Mouse (Mus musculus): ENCODE results near the gene Ngdn. TPM values are rescaled to one million over a fixed set of nuclear protein-coding genes. Genes with fewer than 3 reads are reported as not detected.

Gene Ngdn
- polyA plus RNA-seq, 1 experiment from 2014 or later = 44.9 TPM

- H3K9me3 ChIP-seq (ENCODE audit: control insufficient read depth, low read length) = no peaks in the 10 kb centered on the region
- H3K9ac ChIP-seq (replicated peaks; ENCODE audit: low read depth, low read length) = no peak overlapping the region
- H3K36me3 ChIP-seq (ENCODE audit: control insufficient read depth, insufficient read depth, low read length) = peaks cover 26% of the 10 kb centered on the region
- WGBS = 76% methylated on average over 5 of the region's 5 CpGs
- no peaks in the 10 kb centered on the region for H3K27me3 ChIP-seq (ENCODE audit: control insufficient read depth, insufficient read depth, low read length)
- H3K4me3 ChIP-seq (ENCODE audit: low read depth, low read length) = no peak overlapping the region
- peaks cover 37% of the 10 kb centered on the region for H3K4me1 ChIP-seq (ENCODE audit: control insufficient read depth, insufficient read depth, low read length)
- no peak for ATAC-seq (ENCODE audit: low read depth)
- H3K4me2 ChIP-seq (ENCODE audit: low read depth, low read length) = peak overlapping the region; percentile 8; the same call in 1 of the 2 replicates
- H3K27ac ChIP-seq (ENCODE audit: low read depth, low read length) = peak overlapping the region; percentile 39
Observed at GRCm38 (mm10) chr14:55059931-55060330, 44.7 kb downstream of the Ngdn start.

- no peak for ATAC-seq (ENCODE audit: low read depth)
- Histone ChIP-seq H3K4me3 (ENCODE audit: low read depth, low read length) (no peak overlapping the region), H3K27me3 (ENCODE audit: control insufficient read depth, insufficient read depth, low read length) (no peaks in the 10 kb centered on the region), H3K36me3 (ENCODE audit: control insufficient read depth, insufficient read depth, low read length) (peaks cover 42% of the 10 kb centered on the region), H3K9me3 (ENCODE audit: control insufficient read depth, low read length) (no peaks in the 10 kb centered on the region), H3K27ac (ENCODE audit: low read depth, low read length) (no peak overlapping the region), H3K4me1 (ENCODE audit: control insufficient read depth, insufficient read depth, low read length) (peaks cover 31% of the 10 kb centered on the region), H3K9ac (replicated peaks; ENCODE audit: low read depth, low read length) (no peak overlapping the region), H3K4me2 (ENCODE audit: low read depth, low read length) (no peak overlapping the region)
- WGBS = 39% methylated on average over 7 of the region's 7 CpGs
Observed at GRCm38 (mm10) chr14:55061845-55062244, 46.6 kb downstream of the Ngdn start.

DNA sequence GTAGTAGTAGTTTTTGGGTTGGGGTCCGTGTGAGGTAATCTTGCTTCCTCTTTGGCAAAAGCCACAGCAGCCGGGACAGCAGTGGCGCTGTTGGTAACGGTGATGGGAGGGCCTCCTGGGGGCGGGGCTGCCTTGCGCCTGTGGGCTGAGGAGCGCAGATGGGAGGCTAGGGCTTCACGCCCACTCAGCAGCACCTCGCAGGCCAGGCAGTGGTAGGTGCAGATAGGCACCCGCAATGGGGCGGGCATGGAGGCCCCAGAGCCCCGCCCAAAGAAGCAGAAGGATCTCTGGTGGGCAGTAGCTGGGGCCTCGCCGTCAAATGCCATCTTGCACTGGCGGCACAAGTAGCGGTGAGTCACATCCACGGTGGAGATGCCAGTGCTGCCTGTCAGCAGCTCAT lies 47.4 kb downstream of the Ngdn start:
- ATAC-seq (ENCODE audit: low read depth) = peak; percentile 49; the same call in 1 of the 2 replicates
- peaks cover 46% of the 10 kb centered on the region for H3K36me3 ChIP-seq (ENCODE audit: control insufficient read depth, insufficient read depth, low read length)
- 0 out of 2 replicates have a peak overlapping the region, but pooled peaks have one; percentile 1 for H3K9ac ChIP-seq (replicated peaks; ENCODE audit: low read depth, low read length)
- no peaks in the 10 kb centered on the region for H3K27me3 ChIP-seq (ENCODE audit: control insufficient read depth, insufficient read depth, low read length)
- H3K27ac ChIP-seq (ENCODE audit: low read depth, low read length) = no peak overlapping the region
- 10% methylated on average over 17 of the region's 17 CpGs for WGBS
- H3K9me3 ChIP-seq (ENCODE audit: control insufficient read depth, low read length) = no peaks in the 10 kb centered on the region
- no peak overlapping the region for H3K4me3 ChIP-seq (ENCODE audit: low read depth, low read length)
- peak overlapping the region; percentile 21 for H3K4me2 ChIP-seq (ENCODE audit: low read depth, low read length)
- peaks cover 26% of the 10 kb centered on the region for H3K4me1 ChIP-seq (ENCODE audit: control insufficient read depth, insufficient read depth, low read length)

GRCm38 (mm10) chr14:55063117-55063516 lies 47.9 kb downstream of the Ngdn start:
- 68% methylated on average over 5 of the region's 5 CpGs for WGBS
- Histone ChIP-seq H3K4me3 (ENCODE audit: low read depth, low read length) (no peak overlapping the region), H3K27me3 (ENCODE audit: control insufficient read depth, insufficient read depth, low read length) (no peaks in the 10 kb centered on the region), H3K9ac (replicated peaks; ENCODE audit: low read depth, low read length) (0 out of 2 replicates have a peak overlapping the region, but pooled peaks have one; percentile 1), H3K4me1 (ENCODE audit: control insufficient read depth, insufficient read depth, low read length) (peaks cover 26% of the 10 kb centered on the region), H3K4me2 (ENCODE audit: low read depth, low read length) (peak overlapping the region; percentile 21; the same call in 1 of the 2 replicates), H3K36me3 (ENCODE audit: control insufficient read depth, insufficient read depth, low read length) (peaks cover 51% of the 10 kb centered on the region), H3K27ac (ENCODE audit: low read depth, low read length) (no peak overlapping the region), H3K9me3 (ENCODE audit: control insufficient read depth, low read length) (no peaks in the 10 kb centered on the region)
- ATAC-seq (ENCODE audit: low read depth) = no peak

DNA sequence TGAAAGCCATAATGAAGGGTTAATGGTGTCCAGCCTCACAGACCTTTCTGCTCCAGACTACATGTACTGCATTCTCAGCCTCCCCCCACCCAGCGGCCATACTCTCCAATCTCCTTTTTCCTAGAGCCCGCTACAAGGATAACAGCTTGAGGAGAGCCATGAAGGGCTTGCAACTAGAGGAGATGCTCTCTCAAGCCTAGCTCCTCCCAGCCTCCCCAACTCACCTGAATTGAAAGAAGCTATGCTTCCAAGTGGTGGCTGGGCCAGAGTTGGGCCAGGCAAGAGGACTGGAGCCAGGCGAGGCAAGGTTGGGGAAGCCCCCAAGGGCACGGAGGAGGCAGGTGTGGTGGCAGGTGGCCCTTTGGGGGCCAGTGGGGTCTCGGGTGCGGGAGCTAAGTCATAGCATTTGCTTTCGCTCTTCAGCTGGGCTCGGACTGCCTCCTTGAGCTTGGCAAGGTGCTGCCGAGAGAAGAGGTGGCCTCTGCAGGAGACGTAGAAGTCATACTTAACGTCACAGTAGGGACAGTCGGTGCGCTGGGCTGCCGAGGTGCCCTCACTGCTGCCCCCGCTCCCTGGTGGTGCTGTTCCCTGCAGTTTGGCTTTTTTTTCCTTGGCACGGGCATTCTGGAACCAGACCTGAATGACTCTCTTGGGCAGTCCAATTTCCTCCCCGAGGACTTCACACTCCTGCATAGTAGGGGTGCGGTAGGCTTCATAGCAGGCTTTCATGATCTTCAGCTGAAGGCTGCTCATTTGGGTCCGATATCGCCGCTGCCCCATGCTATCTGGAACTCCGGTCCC lies 48.5 kb downstream of the Ngdn start:
- Histone ChIP-seq H3K4me2 (ENCODE audit: low read depth, low read length) (no peak overlapping the region), H3K27me3 (ENCODE audit: control insufficient read depth, insufficient read depth, low read length) (no peaks in the 10 kb centered on the region), H3K4me3 (ENCODE audit: low read depth, low read length) (no peak overlapping the region), H3K9me3 (ENCODE audit: control insufficient read depth, low read length) (no peaks in the 10 kb centered on the region), H3K9ac (replicated peaks; ENCODE audit: low read depth, low read length) (no peak overlapping the region), H3K36me3 (ENCODE audit: control insufficient read depth, insufficient read depth, low read length) (peaks cover 56% of the 10 kb centered on the region), H3K4me1 (ENCODE audit: control insufficient read depth, insufficient read depth, low read length) (peaks cover 26% of the 10 kb centered on the region), H3K27ac (ENCODE audit: low read depth, low read length) (no peak overlapping the region)
- no peak for ATAC-seq (ENCODE audit: low read depth)
- 88% methylated on average over 22 of the region's 22 CpGs for whole genome bisulfite sequencing

DNA sequence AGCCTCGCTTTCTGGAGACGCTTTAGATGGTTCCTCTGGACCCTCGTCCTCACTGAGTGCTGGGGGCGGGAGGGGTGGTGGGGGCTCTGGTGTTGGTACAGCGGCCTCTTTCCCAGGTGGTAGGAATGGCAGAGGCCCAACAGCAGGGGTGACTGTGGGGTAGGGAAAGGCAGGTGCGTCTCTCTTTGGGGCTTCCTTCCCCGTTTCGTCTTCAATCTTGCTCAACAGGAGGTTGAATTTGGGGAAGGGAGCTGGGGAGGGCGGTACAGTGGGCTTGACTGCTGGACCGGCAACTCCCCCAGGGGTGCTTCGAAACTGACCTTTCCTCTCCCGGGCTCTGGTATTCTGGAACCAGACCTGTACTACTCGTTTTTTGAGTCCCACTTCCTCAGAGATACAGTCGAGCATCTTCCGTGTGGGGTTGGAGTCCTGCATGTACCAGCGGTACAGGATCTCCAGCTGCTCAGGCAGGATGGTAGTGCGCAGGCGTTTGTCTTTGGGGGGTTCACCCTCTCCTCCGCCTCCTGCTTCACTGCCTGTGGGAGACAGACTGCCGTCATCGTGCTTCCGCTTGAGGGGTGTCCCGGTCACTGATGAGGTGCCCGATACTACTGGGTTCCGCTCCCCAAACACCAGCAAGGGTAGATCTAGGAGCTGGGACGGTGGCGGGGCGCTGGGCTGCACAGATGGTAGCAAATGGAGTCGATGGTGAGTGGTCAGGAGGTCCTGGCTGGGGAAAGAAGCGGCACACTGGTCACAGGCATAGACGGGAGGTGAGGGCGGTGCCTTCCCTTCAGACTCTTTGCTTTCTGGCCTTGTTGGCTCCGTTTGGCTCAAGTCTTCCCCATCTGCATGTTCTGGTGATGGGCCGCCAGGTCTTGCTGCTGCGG lies 49.5 kb downstream of the Ngdn start:
- no peak overlapping the region for H3K9ac ChIP-seq (replicated peaks; ENCODE audit: low read depth, low read length)
- H3K27ac ChIP-seq (ENCODE audit: low read depth, low read length) = no peak overlapping the region
- no peak overlapping the region for H3K4me2 ChIP-seq (ENCODE audit: low read depth, low read length)
- no peaks in the 10 kb centered on the region for H3K9me3 ChIP-seq (ENCODE audit: control insufficient read depth, low read length)
- 81% methylated on average over 35 of the region's 35 CpGs for WGBS
- no peaks in the 10 kb centered on the region for H3K27me3 ChIP-seq (ENCODE audit: control insufficient read depth, insufficient read depth, low read length)
- H3K4me3 ChIP-seq (ENCODE audit: low read depth, low read length) = no peak overlapping the region
- no peak for ATAC-seq (ENCODE audit: low read depth)
- peaks cover 25% of the 10 kb centered on the region for H3K4me1 ChIP-seq (ENCODE audit: control insufficient read depth, insufficient read depth, low read length)
- H3K36me3 ChIP-seq (ENCODE audit: control insufficient read depth, insufficient read depth, low read length) = peaks cover 62% of the 10 kb centered on the region

GRCm38 (mm10) chr14:55065391-55065790 lies 50.1 kb downstream of the Ngdn start:
- H3K4me3 ChIP-seq (ENCODE audit: low read depth, low read length) = no peak overlapping the region
- no peaks in the 10 kb centered on the region for H3K27me3 ChIP-seq (ENCODE audit: control insufficient read depth, insufficient read depth, low read length)
- H3K4me1 ChIP-seq (ENCODE audit: control insufficient read depth, insufficient read depth, low read length) = peaks cover 23% of the 10 kb centered on the region
- no peak overlapping the region for H3K9ac ChIP-seq (replicated peaks; ENCODE audit: low read depth, low read length)
- H3K4me2 ChIP-seq (ENCODE audit: low read depth, low read length) = no peak overlapping the region
- 91% methylated on average over 13 of the region's 13 CpGs for WGBS
- H3K36me3 ChIP-seq (ENCODE audit: control insufficient read depth, insufficient read depth, low read length) = peaks cover 69% of the 10 kb centered on the region
- H3K9me3 ChIP-seq (ENCODE audit: control insufficient read depth, low read length) = no peaks in the 10 kb centered on the region
- no peak overlapping the region for H3K27ac ChIP-seq (ENCODE audit: low read depth, low read length)
- no peak for ATAC-seq (ENCODE audit: low read depth)

GRCm38 (mm10) chr14:55066042-55066441 lies 50.8 kb downstream of the Ngdn start:
- Histone ChIP-seq H3K9ac (replicated peaks; ENCODE audit: low read depth, low read length) (no peak overlapping the region), H3K27me3 (ENCODE audit: control insufficient read depth, insufficient read depth, low read length) (no peaks in the 10 kb centered on the region), H3K4me1 (ENCODE audit: control insufficient read depth, insufficient read depth, low read length) (peaks cover 20% of the 10 kb centered on the region), H3K9me3 (ENCODE audit: control insufficient read depth, low read length) (no peaks in the 10 kb centered on the region), H3K27ac (ENCODE audit: low read depth, low read length) (no peak overlapping the region), H3K36me3 (ENCODE audit: control insufficient read depth, insufficient read depth, low read length) (peaks cover 70% of the 10 kb centered on the region), H3K4me3 (ENCODE audit: low read depth, low read length) (no peak overlapping the region), H3K4me2 (ENCODE audit: low read depth, low read length) (no peak overlapping the region)
- 94% methylated on average over 8 of the region's 8 CpGs for WGBS
- no peak for ATAC-seq (ENCODE audit: low read depth)
